15 mouse cellular contexts compared by ENCODE assay signal in the genomic region with DNA sequence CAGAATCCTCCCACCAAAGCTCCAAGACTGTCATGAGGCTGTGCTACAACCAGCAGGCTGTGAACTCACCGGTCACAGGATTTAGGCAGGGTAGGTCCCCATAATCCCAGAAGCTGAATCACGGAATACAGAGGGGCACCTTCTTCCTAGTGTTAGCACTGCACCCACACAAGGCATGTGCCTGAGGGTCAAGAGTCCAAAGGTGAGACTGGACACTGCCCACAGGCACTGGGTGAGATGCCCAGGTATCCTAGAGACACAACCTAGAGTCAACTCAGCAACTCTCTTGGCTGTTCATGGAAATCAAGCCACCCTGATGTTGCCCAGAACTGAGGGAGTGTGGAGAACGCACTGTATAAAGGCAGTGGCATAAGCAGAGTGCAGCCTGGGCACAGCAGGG. TPM values are rescaled to one million over a fixed set of nuclear protein-coding genes. Genes with fewer than 3 reads are reported as not detected.
DNase-seq lines count a peak whose midpoint lies in the region; ATAC-seq and TF ChIP-seq lines count a peak whose summit lies in the region.
"Had no signal": no experiment of that assay in that cellular context is flagged by ENCODE, and none has a peak within 500 bp of the region (broad histone marks: within the 10 kb centered on the region; RNA-seq: fewer than 3 reads in every experiment).

No protein-coding gene starts in this region.

- H3K27me3 ChIP-seq in intestine, postnatal 0 days (replicated peaks; ENCODE audit: control insufficient read depth, insufficient read depth, low read length) = no peaks in the 10 kb centered on the region
- H3K27me3 ChIP-seq in intestine, embryonic 15.5 days (replicated peaks) = no peaks in the 10 kb centered on the region
- H3K27me3 ChIP-seq in kidney, postnatal 0 days (ENCODE audit: insufficient read depth, low read length) = no peaks in the 10 kb centered on the region
- no peaks in the 10 kb centered on the region for H3K27me3 ChIP-seq in kidney, embryonic 14.5 days (ENCODE audit: control insufficient read depth, insufficient read depth, low read length)
- H3K27me3 ChIP-seq: neural tube, embryonic 13.5 days had no signal

- H3K27ac ChIP-seq in intestine, postnatal 0 days (ENCODE audit: low read depth, low read length) = no peak overlapping the region
- H3K27ac ChIP-seq in intestine, embryonic 15.5 days = no peak overlapping the region
- no peak overlapping the region for H3K27ac ChIP-seq in kidney, postnatal 0 days
- no peak overlapping the region for H3K27ac ChIP-seq in kidney, embryonic 14.5 days (ENCODE audit: low read depth, low read length)
- H3K27ac ChIP-seq: embryonic facial prominence, embryonic 15.5 days; heart, embryonic 15.5 days; midbrain, embryonic 10.5 days; neural tube, embryonic 13.5 days had no signal

- TF ChIP-seq CTCF in intestine, postnatal 0 days (IDR thresholded peaks at IDR 0.05; ENCODE audit: low read depth) = no peak
- no peak for TF ChIP-seq CTCF in kidney, postnatal 0 days (IDR thresholded peaks at IDR 0.05; ENCODE audit: low read depth)

- no peaks in the 10 kb centered on the region for H3K9me3 ChIP-seq in intestine, postnatal 0 days (ENCODE audit: control insufficient read depth)
- no peaks in the 10 kb centered on the region for H3K9me3 ChIP-seq in intestine, embryonic 15.5 days
- H3K9me3 ChIP-seq in kidney, postnatal 0 days (replicated peaks; ENCODE audit: low read length) = no peaks in the 10 kb centered on the region
- no peaks in the 10 kb centered on the region for H3K9me3 ChIP-seq in kidney, embryonic 14.5 days (ENCODE audit: control insufficient read depth, low read length)
- H3K9me3 ChIP-seq: embryonic facial prominence, embryonic 15.5 days; heart, embryonic 15.5 days; midbrain, embryonic 10.5 days; neural tube, embryonic 13.5 days had no signal

- H3K36me3 ChIP-seq in intestine, postnatal 0 days (ENCODE audit: control insufficient read depth, insufficient read depth) = no peaks in the 10 kb centered on the region
- H3K36me3 ChIP-seq in intestine, embryonic 15.5 days = no peaks in the 10 kb centered on the region
- H3K36me3 ChIP-seq in kidney, postnatal 0 days (ENCODE audit: insufficient read depth, low read length) = no peaks in the 10 kb centered on the region
- no peaks in the 10 kb centered on the region for H3K36me3 ChIP-seq in kidney, embryonic 14.5 days (ENCODE audit: control insufficient read depth, insufficient read depth, low read length)
- H3K36me3 ChIP-seq: embryonic facial prominence, embryonic 15.5 days; heart, embryonic 15.5 days; midbrain, embryonic 10.5 days had no signal

- WGBS in intestine, postnatal 0 days = 78% methylated on average over 3 of the region's 3 CpGs
- 81% methylated on average over 3 of the region's 3 CpGs for WGBS in intestine, embryonic 15.5 days
- 82% methylated on average over 3 of the region's 3 CpGs for WGBS in kidney, postnatal 0 days
- WGBS in kidney, embryonic 14.5 days = 93% methylated on average over 3 of the region's 3 CpGs

- H3K4me3 ChIP-seq in intestine, postnatal 0 days (ENCODE audit: low read depth, low read length) = no peak overlapping the region
- H3K4me3 ChIP-seq in intestine, embryonic 15.5 days (replicated peaks) = no peak overlapping the region
- H3K4me3 ChIP-seq in kidney, postnatal 0 days (replicated peaks; ENCODE audit: low read depth, low read length) = no peak overlapping the region
- H3K4me3 ChIP-seq in kidney, embryonic 14.5 days (ENCODE audit: low read length) = no peak overlapping the region
- H3K4me3 ChIP-seq: embryonic facial prominence, embryonic 15.5 days; heart, embryonic 15.5 days; midbrain, embryonic 10.5 days; myocyte; neural tube, embryonic 13.5 days had no signal

- ATAC-seq in intestine, postnatal 0 days = peak; percentile 12; the same call in 1 of the 2 replicates
- ATAC-seq in intestine, embryonic 15.5 days = no peak
- ATAC-seq in kidney, postnatal 0 days (replicated peaks; ENCODE audit: low FRiP score, low read depth) = no peak
- no peak for ATAC-seq in kidney, embryonic 14.5 days (ENCODE audit: low FRiP score, low TSS enrichment)
- ATAC-seq: liver, postnatal 0 days had no signal

- no peak for DNase-seq in kidney, postnatal 0 days (ENCODE audit: low spot score)
- peak; percentile 25 to 58 for DNase-seq in kidney, postnatal 25 days
- DNase-seq in kidney, postnatal 36 days = peak; percentile 38 to 39
- no peak for DNase-seq in heart, adult 9 months (ENCODE audit: low spot score in 2 of 2)
- DNase-seq: gastrocnemius, postnatal 25 days; layer of hippocampus, adult 9-11 months had no signal

- no peaks in the 10 kb centered on the region for H3K4me1 ChIP-seq in intestine, postnatal 0 days (replicated peaks; ENCODE audit: control insufficient read depth, insufficient read depth, low read length)
- H3K4me1 ChIP-seq in intestine, embryonic 15.5 days (replicated peaks) = no peaks in the 10 kb centered on the region
- no peaks in the 10 kb centered on the region for H3K4me1 ChIP-seq in kidney, postnatal 0 days (replicated peaks; ENCODE audit: insufficient read depth, low read length)
- no peaks in the 10 kb centered on the region for H3K4me1 ChIP-seq in kidney, embryonic 14.5 days (ENCODE audit: control insufficient read depth, insufficient read depth, low read length)
- H3K4me1 ChIP-seq: embryonic facial prominence, embryonic 15.5 days; heart, embryonic 15.5 days; neural tube, embryonic 13.5 days had no signal

- no peak overlapping the region for H3K4me2 ChIP-seq in intestine, postnatal 0 days (replicated peaks; ENCODE audit: low read depth)
- no peak overlapping the region for H3K4me2 ChIP-seq in intestine, embryonic 15.5 days (replicated peaks)
- no peak overlapping the region for H3K4me2 ChIP-seq in kidney, postnatal 0 days (ENCODE audit: low read length)
- H3K4me2 ChIP-seq in kidney, embryonic 14.5 days (replicated peaks; ENCODE audit: low read depth, low read length) = no peak overlapping the region
- H3K4me2 ChIP-seq: embryonic facial prominence, embryonic 15.5 days; heart, embryonic 15.5 days; neural tube, embryonic 13.5 days had no signal

- H3K9ac ChIP-seq in intestine, postnatal 0 days (ENCODE audit: low read depth, low read length) = no peak overlapping the region
- no peak overlapping the region for H3K9ac ChIP-seq in intestine, embryonic 15.5 days
- H3K9ac ChIP-seq in kidney, postnatal 0 days (ENCODE audit: low read depth, low read length) = 0 out of 2 replicates have a peak overlapping the region, but pooled peaks have one; percentile 8
- H3K9ac ChIP-seq in kidney, embryonic 14.5 days (ENCODE audit: low read depth, low read length) = no peak overlapping the region
- H3K9ac ChIP-seq: embryonic facial prominence, embryonic 15.5 days; heart, embryonic 15.5 days; liver, postnatal 0 days; neural tube, embryonic 13.5 days had no signal

RNA-seq across cellular contexts. Expression of a gene that starts 44.2 kb away (rescaled TPM):
- polyA plus RNA-seq in intestine, postnatal 0 days (2015; fragmentation: Nextera tagmentation; extraction: Ambion mirVana) = 123 and 146 TPM in 2 replicates
- 139 and 146 TPM in 2 replicates for polyA plus RNA-seq in intestine, embryonic 15.5 days (2015; fragmentation: Nextera tagmentation; extraction: Ambion mirVana)
- 136 and 154 TPM in 2 replicates for polyA plus RNA-seq in kidney, postnatal 0 days (2015; fragmentation: Nextera tagmentation; extraction: Ambion mirVana)
- polyA plus RNA-seq in kidney, embryonic 14.5 days (2014; fragmentation: Nextera tagmentation; extraction: Ambion mirVana) = 85.1 and 177 TPM in 2 replicates

Comparison
In these comparisons a context has a peak if more than half of its experiments do, and no peak if none do; other contexts are left out.
1. DNase-seq: peak in kidney, postnatal 25 days (2 of 2) and kidney, postnatal 36 days (2 of 2); none in kidney, postnatal 0 days (single experiment) and heart, adult 9 months (0 of 2).